Mouse (Mus musculus): ENCODE results near the gene Hus1.
A peak's percentile ranks its signal among the peaks of the same experiment; 100 is the strongest.

The Hus1 gene

GRCm38 (mm10) chr11:9010853-9011339 lies at the start of gene Hus1:
Gene Hus1 (minus strand): TSS chr11:9011191.
- DNase-seq (ENCODE audit: low spot score in 2 of 2), result peak; percentile 82 to 87

- no peak for DNase-seq (ENCODE audit: low spot score in 2 of 2)
These were observed 49.5 kb upstream of the Hus1 start for GRCm38 (mm10) chr11:9060484-9060883.

- DNase-seq (ENCODE audit: low spot score in 2 of 2), result no peak
These were observed 49.0 kb upstream of the Hus1 start for GRCm38 (mm10) chr11:9060029-9060428.

- no peak for DNase-seq (ENCODE audit: low spot score in 2 of 2)
These were observed 46.7 kb upstream of the Hus1 start for GRCm38 (mm10) chr11:9057711-9058110.

- no peak for DNase-seq (ENCODE audit: low spot score in 2 of 2)
These were observed 45.9 kb upstream of the Hus1 start for GRCm38 (mm10) chr11:9056937-9057336.

GRCm38 (mm10) chr11:9051895-9052294 lies 40.9 kb upstream of the Hus1 start:
- no peak for DNase-seq (ENCODE audit: low spot score in 2 of 2)

GRCm38 (mm10) chr11:9050241-9050640 lies 39.2 kb upstream of the Hus1 start:
- no peak for DNase-seq (ENCODE audit: low spot score in 2 of 2)

GRCm38 (mm10) chr11:9048703-9049060 lies 37.7 kb upstream of the Hus1 start, which contains the start of gene Sun3:
Gene Sun3 (minus strand): TSS chr11:9048991.
- no peak for DNase-seq (ENCODE audit: low spot score in 2 of 2)

- peak; percentile 73 to 80 for DNase-seq (ENCODE audit: low spot score in 2 of 2)
These were observed 37.2 kb upstream of the Hus1 start, which contains the start of gene Gm11992 for GRCm38 (mm10) chr11:9048011-9048702. Gene Gm11992 (plus strand): TSS chr11:9048594.

GRCm38 (mm10) chr11:9047044-9047443 lies 36.1 kb upstream of the Hus1 start:
- DNase-seq (ENCODE audit: low spot score in 2 of 2), result peak; percentile 18 to 54

GRCm38 (mm10) chr11:9046546-9046945 lies 35.6 kb upstream of the Hus1 start:
- no peak for DNase-seq (ENCODE audit: low spot score in 2 of 2)

- no peak for DNase-seq (ENCODE audit: low spot score in 2 of 2)
These were observed 20.5 kb upstream of the Hus1 start for GRCm38 (mm10) chr11:9031530-9031929.

- DNase-seq (ENCODE audit: low spot score in 2 of 2), result peak; percentile 21 to 46
These were observed 14.2 kb upstream of the Hus1 start for GRCm38 (mm10) chr11:9025211-9025610.

GRCm38 (mm10) chr11:9024782-9025181 lies 13.8 kb upstream of the Hus1 start:
- no peak for DNase-seq (ENCODE audit: low spot score in 2 of 2)

- no peak for DNase-seq (ENCODE audit: low spot score in 2 of 2)
These were observed 9.2 kb upstream of the Hus1 start for GRCm38 (mm10) chr11:9020207-9020606.

- peak; percentile 5 for DNase-seq (ENCODE audit: low spot score in 2 of 2)
These were observed 7.7 kb upstream of the Hus1 start for GRCm38 (mm10) chr11:9018491-9019267.

GRCm38 (mm10) chr11:9014740-9015139 lies 3.7 kb upstream of the Hus1 start:
- no peak for DNase-seq (ENCODE audit: low spot score in 2 of 2)

- no peak for DNase-seq (ENCODE audit: low spot score in 2 of 2)
These were observed 357 bp upstream of the Hus1 start for GRCm38 (mm10) chr11:9011348-9011747.

- peak in 1 of 2 experiments; percentile 26 for DNase-seq (ENCODE audit: low spot score in 2 of 2)
These were observed 575 bp downstream of the Hus1 start for GRCm38 (mm10) chr11:9010416-9010815.

- no peak for DNase-seq (ENCODE audit: low spot score in 2 of 2)
These were observed 2.2 kb downstream of the Hus1 start for GRCm38 (mm10) chr11:9008761-9009160.

GRCm38 (mm10) chr11:8988084-8988483 lies 22.9 kb downstream of the Hus1 start:
- DNase-seq (ENCODE audit: low spot score in 2 of 2), result no peak

GRCm38 (mm10) chr11:8986058-8986457 lies 24.9 kb downstream of the Hus1 start:
- DNase-seq (ENCODE audit: low spot score in 2 of 2), result peak; percentile 9

Data from heart, adult 9 months (tissue).